Mouse (Mus musculus): Measurements from ENCODE around the gene Dynlt1f. TPM values are rescaled to one million over a fixed set of nuclear protein-coding genes. Genes with fewer than 3 reads are reported as not detected.
"Not testable (repeated sequence)": the region's sequence is repeated elsewhere in the genome, so short reads cannot be mapped to it uniquely, and the experiment has no call there.

The Dynlt1f gene
- polyA plus RNA-seq, 1 experiment: 31.5 TPM

DNA sequence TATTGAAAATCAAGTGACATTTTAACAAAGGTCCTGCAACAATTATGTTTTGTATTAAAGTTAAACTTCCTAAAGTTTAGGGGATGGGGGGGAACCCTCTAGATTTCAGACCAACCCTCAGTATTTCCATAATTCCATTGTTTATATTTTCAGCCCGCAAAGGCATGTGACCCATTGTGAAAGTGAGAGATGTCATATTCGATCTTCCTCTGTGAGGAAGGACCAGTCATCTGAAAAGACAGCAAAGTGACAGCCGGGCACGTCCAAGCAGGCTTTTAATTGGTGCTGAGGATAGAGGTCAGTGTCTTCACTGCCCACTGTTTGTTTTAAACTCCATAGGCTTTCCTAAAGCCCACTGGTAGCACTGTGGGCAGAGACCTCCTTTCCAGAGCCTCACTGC, 26.0 kb upstream of the Dynlt1f start:
- H3K27ac ChIP-seq (replicated peaks; ENCODE audit: low read depth, low read length); H3K4me1 ChIP-seq (ENCODE audit: control insufficient read depth, insufficient read depth, insufficient read length, low read length); H3K4me3 ChIP-seq (ENCODE audit: insufficient read depth, low read depth, low read length): not testable (repeated sequence)

DNA sequence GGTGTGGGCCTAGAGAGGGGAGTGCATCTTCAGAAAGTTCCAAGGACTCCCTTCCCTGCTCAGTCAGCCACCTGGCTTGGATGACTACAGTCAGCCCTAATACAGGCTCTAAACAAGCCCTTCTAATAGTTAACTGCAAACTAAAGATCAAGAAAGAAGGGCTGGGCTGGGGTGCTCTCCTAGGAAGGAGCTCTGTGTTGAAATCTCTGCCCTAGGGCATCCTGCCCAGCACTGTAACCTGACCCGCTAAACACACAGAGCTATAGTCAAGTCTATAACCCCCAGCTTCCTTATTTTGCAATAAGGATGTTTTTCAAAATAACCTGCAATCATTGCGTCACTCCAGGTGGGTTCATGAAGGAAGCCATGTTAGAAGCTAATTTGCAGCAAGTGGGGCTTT, 22.4 kb upstream of the Dynlt1f start:
- not testable (repeated sequence) for H3K27ac ChIP-seq (replicated peaks; ENCODE audit: low read depth, low read length); H3K4me3 ChIP-seq (ENCODE audit: insufficient read depth, low read depth, low read length); H3K4me1 ChIP-seq (ENCODE audit: control insufficient read depth, insufficient read depth, insufficient read length, low read length)

DNA sequence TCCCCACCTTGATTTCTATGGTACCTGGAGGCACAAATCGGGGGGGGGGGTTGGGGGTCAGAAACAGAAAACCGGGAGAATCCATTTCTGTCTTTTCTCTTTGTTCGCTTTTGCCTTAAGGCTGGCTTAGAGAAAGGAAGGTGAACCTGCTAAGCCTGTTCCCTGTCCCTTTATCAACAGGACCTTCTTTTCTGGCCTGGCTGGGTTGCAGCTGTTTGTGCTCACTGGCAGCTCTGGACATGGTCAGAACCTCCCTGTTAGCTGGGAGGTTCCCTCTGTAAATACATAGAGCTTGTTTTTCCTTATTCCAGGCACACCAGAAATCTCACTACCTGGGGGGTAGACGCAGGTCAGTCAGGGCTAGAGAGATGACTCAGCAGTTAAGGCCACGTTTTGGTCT, 18.6 kb upstream of the Dynlt1f start:
- H3K4me3 ChIP-seq (ENCODE audit: insufficient read depth, low read depth, low read length); H3K4me1 ChIP-seq (ENCODE audit: control insufficient read depth, insufficient read depth, insufficient read length, low read length); H3K27ac ChIP-seq (replicated peaks; ENCODE audit: low read depth, low read length): not testable (repeated sequence)

DNA sequence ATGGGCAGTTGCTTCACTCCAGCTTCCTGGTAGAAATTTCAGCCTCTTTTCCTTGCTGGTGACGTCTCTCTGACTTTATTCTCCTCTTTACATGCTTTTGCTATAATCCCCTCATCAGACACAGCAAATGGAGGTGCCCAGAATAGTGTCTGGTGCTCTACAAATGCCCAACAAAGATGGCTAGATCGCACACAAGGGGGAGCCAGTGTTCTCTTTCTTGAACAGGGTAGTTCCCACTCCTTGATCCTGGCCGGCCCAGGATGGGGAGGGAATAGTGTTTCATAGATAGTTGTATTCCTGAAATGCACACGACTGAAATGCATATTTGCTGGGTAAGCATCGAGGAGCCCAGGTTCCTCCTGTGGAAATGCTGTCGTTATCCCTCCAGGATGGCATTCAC, 12.8 kb upstream of the Dynlt1f start:
- H3K4me3 ChIP-seq (ENCODE audit: insufficient read depth, low read depth, low read length); H3K27ac ChIP-seq (replicated peaks; ENCODE audit: low read depth, low read length); H3K4me1 ChIP-seq (ENCODE audit: control insufficient read depth, insufficient read depth, insufficient read length, low read length): not testable (repeated sequence)

DNA sequence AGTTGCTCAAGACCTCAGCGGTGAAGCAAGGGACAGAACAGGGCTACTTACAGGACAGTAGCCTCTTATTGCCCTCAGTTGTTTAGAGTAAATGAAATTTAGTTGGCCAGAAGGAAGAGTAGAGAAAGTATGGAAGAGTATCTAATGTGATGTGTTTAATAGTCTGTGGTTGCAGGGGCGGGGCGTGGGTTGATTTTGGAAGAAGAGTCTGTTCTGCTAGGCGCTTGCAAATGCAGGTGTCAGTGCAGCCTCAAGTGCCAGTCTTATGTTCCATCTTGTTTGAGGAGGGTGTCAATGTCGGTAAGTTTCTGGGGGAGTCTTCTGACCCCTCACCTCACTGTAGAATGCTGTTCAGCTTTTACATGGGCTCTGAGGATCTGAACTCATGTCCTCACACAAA, 9.7 kb upstream of the Dynlt1f start:
- H3K4me1 ChIP-seq (ENCODE audit: control insufficient read depth, insufficient read depth, insufficient read length, low read length); H3K27ac ChIP-seq (replicated peaks; ENCODE audit: low read depth, low read length); H3K4me3 ChIP-seq (ENCODE audit: insufficient read depth, low read depth, low read length): not testable (repeated sequence)

DNA sequence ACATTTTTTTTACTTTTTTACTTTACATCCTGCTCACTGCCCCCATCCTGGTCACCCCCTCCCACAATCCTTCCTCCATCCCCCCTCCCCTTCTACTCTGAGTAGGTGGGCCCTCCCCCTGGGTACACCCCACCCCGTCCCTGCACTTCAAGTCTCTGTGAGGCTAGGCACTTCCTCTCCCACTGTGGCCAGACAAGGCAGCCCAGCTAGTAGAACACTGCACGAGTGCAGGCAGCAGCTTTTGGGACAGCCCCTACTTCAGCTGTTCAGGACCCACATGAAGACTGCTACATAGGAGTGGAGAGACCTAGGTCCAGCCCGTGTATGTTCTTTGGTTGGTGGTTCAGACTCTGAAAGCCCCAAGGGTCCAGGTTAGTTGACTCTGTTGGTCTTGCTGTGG, 7.1 kb upstream of the Dynlt1f start:
- not testable (repeated sequence) for H3K4me3 ChIP-seq (ENCODE audit: insufficient read depth, low read depth, low read length); H3K27ac ChIP-seq (replicated peaks; ENCODE audit: low read depth, low read length); H3K4me1 ChIP-seq (ENCODE audit: control insufficient read depth, insufficient read depth, insufficient read length, low read length)

DNA sequence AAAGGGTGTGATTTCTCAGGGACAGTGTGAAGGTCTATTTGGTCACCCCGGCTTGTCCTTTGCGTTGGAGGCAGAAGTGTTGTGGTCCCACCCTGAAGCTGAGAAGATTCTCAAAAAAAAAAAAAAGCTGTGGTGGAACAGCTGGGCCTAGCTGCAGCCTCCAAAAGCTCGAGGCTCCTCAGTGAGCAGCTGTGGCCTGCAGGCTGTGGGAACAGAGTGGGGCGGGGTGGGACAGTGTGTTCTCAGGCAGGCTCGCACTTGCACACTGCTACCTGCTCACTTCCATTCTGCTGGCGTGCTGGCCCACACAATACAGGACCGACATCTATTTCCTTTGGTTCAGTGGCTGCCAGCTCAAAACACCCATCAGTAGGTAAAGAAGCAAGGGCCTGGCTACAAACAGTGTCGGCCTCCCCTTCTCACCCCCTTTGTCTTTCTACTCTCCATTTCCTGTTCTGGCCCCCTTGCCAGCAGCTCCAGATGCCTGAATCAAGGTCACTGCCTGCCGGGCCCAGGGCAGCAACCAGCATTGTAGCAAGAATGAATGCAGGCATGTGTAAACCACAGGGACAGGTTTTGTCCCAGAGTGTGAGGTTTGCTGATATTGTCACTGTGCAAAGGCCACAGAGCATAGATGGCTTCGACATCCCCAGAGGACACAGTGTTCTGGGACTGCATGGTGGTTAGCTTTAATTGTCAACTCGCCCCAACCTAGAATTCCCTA, 5.6 kb upstream of the Dynlt1f start:
- not testable (repeated sequence) for H3K4me3 ChIP-seq (ENCODE audit: insufficient read depth, low read depth, low read length); H3K27ac ChIP-seq (replicated peaks; ENCODE audit: low read depth, low read length)

DNA sequence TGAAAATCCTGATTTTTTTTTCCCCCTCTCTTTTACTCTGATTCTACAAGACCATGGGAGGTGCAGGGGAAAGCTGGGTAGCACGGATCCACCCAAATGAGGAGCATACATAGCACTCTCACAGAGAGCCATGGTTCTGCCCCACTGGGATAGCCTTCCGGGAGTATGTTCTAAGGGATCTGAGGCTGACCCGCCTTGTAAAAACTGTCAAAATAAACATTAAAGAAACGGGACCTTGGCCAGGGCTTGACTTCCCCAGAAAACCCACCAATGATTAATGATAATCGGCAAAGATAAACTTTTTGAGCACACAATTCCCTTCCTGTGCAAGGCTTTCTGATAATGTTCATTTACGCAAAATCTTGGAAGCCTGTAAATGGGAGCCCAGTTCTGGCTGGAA, 4.9 kb upstream of the Dynlt1f start:
- H3K4me1 ChIP-seq (ENCODE audit: control insufficient read depth, insufficient read depth, insufficient read length, low read length); H3K4me3 ChIP-seq (ENCODE audit: insufficient read depth, low read depth, low read length); H3K27ac ChIP-seq (replicated peaks; ENCODE audit: low read depth, low read length): not testable (repeated sequence)

More for the DNA sequence above, 5.6 kb upstream of the Dynlt1f start:
- H3K4me1 ChIP-seq (ENCODE audit: control insufficient read depth, insufficient read depth, insufficient read length, low read length): not testable (repeated sequence)

DNA sequence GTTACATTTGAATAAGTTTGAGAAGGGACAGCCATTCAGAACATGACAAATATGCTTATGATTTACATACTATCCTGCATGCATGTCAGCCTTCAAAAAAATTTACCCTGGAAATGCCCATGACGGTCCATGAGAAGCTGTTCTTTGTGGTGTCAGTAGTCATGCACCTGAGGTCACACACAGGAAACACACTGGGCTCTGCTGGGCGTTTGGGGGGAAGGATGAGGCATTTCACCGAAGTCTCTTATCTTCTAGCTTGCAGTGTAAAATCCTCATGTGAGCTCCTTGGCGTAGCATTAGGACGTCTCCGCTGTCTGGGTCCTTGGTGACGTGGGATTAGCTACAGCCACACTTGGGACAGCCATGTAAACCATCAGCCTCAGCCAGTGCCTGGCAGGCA, 3.1 kb upstream of the Dynlt1f start, which contains the start of gene Sytl3:
TSS of gene Sytl3 (plus strand) at position 293 of the 400 bp plus-strand sequence.
- H3K4me3 ChIP-seq (ENCODE audit: insufficient read depth, low read depth, low read length): not testable (repeated sequence)

DNA sequence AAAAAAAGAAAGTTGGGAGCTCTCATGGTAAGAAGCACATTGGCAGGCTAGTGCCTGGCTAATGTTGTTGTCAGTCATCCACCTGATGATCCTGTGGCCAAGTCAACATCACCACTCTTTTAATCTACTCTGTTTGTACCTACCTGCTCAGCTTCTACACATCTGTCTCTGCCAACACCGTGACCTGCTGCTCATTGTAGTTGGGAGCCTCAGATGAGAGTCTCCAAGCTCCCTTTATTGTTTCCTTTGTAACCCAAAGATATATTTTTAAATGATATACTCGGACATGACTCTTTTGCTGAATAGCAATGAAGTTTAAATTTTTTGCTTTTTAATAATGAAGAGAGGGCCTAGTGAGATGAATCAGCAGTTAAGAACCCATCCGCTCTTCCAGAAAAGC, 771 bp upstream of the Dynlt1f start:
- not testable (repeated sequence) for H3K4me1 ChIP-seq (ENCODE audit: control insufficient read depth, insufficient read depth, insufficient read length, low read length); H3K27ac ChIP-seq (replicated peaks; ENCODE audit: low read depth, low read length)

More for the DNA sequence above, 3.1 kb upstream of the Dynlt1f start, which contains the start of gene Sytl3:
- not testable (repeated sequence) for H3K4me1 ChIP-seq (ENCODE audit: control insufficient read depth, insufficient read depth, insufficient read length, low read length); H3K27ac ChIP-seq (replicated peaks; ENCODE audit: low read depth, low read length)

DNA sequence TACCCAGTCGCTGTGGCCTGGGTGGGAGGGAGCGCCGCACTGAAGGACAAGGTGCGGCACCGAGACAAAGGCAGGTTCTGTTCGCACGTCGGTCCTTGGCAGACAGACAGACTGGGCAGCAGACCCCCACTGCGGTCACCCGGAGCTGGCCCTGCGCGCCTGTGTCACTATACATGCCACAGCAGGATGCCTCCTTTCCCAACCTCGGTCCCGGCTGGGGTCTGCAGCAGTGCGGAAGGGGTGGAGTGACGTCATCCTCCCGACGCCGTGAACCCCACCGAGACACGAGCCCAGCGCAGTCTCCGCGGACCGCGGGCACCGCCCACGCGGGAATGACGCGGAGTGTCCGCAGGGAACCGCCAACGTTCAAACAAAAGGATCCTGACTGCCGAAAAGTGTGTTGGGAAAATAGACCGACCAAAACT, 601 bp downstream of the Dynlt1f start:
- Histone ChIP-seq H3K4me3 (ENCODE audit: insufficient read depth, low read depth, low read length) (peak overlapping the region; percentile 91), H3K27ac (replicated peaks; ENCODE audit: low read depth, low read length) (0 out of 2 replicates have a peak overlapping the region, but pooled peaks have one; percentile 23)
- not testable (repeated sequence) for H3K4me1 ChIP-seq (ENCODE audit: control insufficient read depth, insufficient read depth, insufficient read length, low read length)

More for the DNA sequence above, 771 bp upstream of the Dynlt1f start:
- not testable (repeated sequence) for H3K4me3 ChIP-seq (ENCODE audit: insufficient read depth, low read depth, low read length)

DNA sequence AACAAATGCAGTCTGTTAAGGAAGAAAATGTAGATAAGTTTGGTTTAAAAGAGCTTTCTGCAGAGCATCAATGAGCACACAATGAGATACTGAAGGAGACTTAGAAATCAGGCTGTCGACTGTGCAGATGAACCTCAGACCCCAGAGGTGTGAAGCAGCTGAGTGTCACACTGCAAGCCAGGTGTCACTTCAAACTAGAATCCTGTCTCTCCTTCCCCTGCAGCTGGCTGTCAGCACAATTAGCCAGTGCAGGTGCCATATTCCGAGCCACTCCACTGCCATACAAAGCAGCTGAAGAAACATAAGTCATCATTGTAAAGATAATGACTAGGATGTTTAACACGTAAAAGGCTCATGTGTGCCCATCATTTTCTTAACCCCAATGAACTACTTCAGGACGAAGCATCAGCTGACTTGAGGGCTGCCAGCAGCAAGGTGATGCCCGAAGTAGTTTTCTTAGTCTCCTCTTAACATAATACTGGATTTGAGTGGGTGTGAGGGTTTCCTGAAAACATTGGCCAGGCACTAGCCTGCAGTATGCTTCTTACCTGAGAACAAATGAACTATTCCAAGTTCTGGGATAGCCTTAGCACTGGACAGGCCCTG, 2.3 kb downstream of the Dynlt1f start:
- H3K4me1 ChIP-seq (ENCODE audit: control insufficient read depth, insufficient read depth, insufficient read length, low read length); H3K27ac ChIP-seq (replicated peaks; ENCODE audit: low read depth, low read length); H3K4me3 ChIP-seq (ENCODE audit: insufficient read depth, low read depth, low read length): not testable (repeated sequence)

DNA sequence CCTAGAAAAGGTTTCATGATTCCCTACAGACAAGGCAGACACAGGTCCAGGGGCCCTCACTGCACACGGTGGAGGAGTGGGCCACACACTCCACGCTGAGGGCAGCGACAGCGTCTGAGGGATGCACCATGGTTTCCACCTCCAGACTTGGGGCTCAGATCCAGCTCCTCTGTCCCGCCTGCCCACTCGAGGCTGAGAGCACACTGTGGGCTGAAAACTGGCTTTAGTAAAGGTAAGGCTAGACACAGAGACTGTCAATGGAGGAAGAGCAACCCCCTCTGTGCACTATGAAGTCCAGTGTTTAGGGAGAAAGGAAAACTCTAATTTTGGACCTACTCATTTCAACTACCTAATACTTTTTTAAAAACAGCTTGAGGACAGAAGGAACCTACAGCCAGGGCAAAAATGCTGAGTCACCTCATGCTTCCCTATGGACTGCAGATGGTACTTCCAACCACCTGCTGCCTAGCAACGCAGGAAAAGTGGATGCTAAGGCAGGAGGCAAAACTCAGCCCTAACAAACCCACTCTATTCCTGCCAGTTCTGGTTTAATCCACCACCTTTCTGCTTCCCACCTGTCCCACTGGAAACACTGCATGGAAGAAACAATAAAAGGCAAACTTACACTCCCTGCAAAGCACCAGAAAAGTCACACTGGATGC, 4.7 kb downstream of the Dynlt1f start:
- not testable (repeated sequence) for H3K4me3 ChIP-seq (ENCODE audit: insufficient read depth, low read depth, low read length); H3K27ac ChIP-seq (replicated peaks; ENCODE audit: low read depth, low read length); H3K4me1 ChIP-seq (ENCODE audit: control insufficient read depth, insufficient read depth, insufficient read length, low read length)

DNA sequence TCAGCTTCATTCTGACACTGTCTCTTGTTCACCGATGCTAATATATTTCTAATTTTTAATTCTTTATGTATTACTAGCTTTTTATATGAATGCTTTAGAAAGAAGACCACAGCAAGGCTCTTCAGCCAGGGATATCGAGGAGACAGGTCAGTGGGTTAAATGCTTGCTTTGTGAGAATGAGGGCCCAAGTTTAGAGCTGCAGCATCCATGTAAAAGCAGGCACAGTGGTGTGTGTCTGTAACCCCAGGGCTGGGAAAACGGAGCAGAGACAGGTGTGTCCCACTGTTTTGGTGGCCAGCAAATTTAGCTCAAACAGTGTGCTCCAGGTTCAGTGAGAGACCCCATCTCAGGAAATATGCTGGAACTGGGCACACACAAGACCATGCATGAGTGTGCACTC, 8.2 kb downstream of the Dynlt1f start:
- H3K4me1 ChIP-seq (ENCODE audit: control insufficient read depth, insufficient read depth, insufficient read length, low read length); H3K4me3 ChIP-seq (ENCODE audit: insufficient read depth, low read depth, low read length); H3K27ac ChIP-seq (replicated peaks; ENCODE audit: low read depth, low read length): not testable (repeated sequence)

DNA sequence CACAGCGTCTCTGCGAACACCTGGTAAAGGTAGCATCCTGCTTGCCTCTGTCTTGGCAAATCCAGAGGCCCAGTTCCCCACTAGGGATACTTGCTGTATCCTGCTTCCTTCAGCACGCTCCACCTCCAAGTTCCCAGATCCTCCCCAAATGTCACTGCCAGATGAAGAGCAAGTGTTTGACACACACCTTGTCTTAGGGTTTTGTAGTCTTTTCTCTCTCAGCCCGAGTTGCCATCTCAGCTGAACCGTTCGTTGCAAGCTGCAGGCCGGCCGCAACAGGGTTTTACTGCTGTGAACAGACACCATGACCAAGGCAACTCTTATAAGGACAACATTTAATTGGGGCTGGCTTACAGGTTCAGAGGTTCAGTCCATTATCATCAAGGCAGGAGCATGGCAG, 8.9 kb downstream of the Dynlt1f start:
- not testable (repeated sequence) for H3K4me3 ChIP-seq (ENCODE audit: insufficient read depth, low read depth, low read length); H3K27ac ChIP-seq (replicated peaks; ENCODE audit: low read depth, low read length); H3K4me1 ChIP-seq (ENCODE audit: control insufficient read depth, insufficient read depth, insufficient read length, low read length)

DNA sequence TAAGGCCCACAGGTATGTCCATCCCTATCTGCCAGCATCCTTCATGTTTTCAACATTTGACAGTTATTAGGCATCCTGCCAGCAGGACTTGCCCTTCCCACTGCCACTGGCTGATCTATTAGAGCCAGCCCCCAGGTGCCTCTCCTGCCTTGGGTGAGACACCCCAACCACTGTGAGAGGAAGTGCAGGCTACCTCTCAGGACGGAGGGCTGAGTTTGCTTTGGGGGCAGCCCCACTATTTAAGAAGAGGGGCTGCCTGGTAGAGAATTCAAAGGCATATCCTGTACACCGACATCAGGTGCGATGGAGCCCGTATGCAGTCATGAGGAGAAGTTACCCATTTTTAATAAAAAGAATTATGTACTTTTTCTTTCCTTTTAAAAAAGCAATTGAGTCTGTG, 10.0 kb downstream of the Dynlt1f start:
- not testable (repeated sequence) for H3K4me3 ChIP-seq (ENCODE audit: insufficient read depth, low read depth, low read length); H3K27ac ChIP-seq (replicated peaks; ENCODE audit: low read depth, low read length); H3K4me1 ChIP-seq (ENCODE audit: control insufficient read depth, insufficient read depth, insufficient read length, low read length)

All from brown adipose tissue, adult 24 weeks (tissue).